Mouse (Mus musculus): ENCODE data around the gene March9.

Gene March9

DNA sequence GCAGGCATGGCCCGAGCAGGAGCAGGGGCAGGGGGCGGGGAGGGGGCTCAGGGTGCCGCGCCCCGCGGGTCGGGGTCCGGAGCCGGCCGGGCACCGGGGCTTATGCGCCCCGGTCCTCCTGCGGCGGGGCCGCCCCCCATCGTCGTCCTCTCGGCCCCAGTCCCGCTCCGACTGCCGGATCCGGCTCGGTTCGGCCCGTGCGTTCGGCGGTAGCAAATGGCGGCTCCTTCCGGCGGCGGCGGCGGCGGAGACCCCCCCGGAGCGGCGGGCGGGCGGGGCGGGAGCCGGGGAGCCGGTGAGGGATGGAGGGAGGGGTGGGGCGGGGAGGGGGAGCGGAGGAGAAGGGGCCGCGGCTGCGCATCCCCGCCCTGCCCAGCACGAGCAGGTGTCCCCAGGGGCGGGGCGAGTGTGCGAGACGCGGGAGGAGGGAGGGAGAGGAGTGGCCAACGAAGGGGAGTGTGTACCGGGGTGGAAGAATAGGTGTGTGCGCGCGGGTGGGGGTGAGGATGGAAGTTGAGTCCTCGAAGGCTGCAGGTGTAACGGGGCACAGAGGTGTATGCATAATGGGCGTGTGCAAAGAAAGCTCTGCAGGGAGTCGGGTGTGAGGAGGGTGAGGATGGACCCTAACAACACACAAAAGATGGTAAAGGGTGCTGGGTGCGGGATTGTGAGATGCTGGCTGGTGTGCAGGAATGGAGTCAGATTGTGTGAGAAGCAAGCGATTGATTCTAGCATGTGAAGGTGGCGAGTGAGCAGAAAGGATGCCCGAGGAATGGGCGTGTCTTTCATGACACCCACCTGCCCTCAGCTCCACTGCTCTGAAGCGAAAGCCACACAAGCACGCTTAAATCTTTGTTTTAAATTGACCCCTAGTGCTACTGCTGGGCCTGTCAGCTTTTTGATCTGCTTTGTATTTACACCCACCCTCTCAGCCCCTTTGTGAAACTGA, at the start of gene March9:
TSS of gene March9 (minus strand) at position 217 of the 949 bp plus-strand sequence.
- DNase-seq (ENCODE audit: low spot score in 2 of 2): peak; percentile 78 to 80

DNA sequence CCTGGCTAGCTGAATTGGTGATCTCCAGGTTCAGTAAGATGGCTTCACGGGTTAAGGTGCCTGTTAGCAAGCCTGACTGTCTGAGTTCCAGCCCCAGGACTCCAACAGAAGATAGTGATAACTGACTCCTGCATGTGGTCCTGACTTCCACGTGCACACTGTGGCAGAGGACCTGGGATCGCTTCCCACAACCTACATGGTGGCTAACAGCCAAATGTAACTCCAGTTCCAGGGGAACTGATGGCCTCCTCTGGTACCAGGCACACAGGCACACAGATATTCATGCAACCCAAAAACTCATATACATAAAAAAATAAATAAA, 48.2 kb upstream of the March9 start:
- DNase-seq (ENCODE audit: low spot score in 2 of 2): no peak

DNA sequence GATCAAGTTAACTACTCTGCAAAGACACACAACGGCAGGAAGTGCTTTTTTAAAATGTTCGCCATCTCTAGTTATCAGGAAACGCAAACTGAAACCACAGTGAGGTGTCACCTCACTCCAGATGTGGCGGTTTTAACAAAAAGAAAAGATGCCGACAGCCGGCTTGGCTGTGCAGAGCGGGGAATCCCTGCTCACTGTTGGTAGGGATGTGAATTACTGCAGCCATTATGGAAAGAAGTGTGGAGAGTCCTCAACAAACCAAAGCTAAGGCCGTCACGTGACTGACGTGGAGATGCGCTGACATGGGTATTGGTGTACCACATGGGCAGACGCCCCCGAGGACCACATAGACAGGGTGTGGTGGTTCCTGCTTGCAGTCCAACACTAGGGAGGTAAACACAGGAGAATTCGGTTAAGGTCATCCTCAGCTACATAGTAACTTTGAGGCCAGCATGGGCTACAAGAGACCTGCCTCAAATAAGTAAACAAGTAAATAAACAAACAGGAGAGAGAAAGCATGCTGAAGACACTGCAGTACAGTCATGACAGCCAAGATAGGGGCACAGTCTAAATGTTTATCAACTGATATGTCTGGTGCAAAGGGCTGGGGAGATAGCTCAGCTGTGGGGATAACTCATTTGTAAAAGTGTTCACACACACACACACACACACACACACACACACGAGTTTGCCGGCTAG, 47.7 kb upstream of the March9 start:
- no peak for DNase-seq (ENCODE audit: low spot score in 2 of 2)

DNA sequence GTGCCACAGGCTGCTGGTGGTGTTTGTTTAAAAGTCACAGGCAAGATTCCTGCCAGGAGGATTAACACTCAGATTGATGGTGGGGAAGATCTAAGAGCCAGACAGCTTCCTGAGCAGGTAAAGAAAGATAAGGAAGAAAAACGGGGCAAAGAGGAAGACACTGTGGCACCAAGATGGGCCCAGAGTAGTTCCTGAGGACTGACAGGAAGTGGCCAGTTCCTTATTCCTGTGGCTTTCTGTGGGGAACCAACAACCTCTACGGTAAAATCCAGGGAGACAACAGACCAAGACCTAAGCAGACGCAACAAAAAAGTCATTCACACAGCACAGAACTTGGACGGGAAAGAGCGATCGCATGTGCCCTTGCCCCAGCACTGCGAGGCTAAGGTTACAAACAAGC, 43.6 kb upstream of the March9 start:
- no peak for DNase-seq (ENCODE audit: low spot score in 2 of 2)

DNA sequence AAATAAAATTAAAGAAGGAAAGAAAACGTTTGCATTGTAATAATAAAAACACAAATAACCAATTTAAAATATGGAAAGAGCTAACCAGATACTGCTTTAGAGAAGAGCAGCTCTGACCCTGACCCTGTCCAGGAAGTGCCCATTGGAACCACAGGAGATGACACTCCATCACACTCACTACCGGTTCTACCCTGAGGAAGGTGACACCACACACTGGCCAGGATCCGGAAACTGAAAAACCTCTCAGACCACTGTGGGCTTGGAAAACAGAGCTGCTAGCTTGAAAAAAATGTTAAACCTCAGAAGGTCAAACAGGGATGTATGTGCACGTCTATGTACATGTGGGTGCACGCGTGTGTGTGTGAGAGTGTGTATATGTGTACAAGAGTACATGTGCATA, 41.2 kb upstream of the March9 start:
- no peak for DNase-seq (ENCODE audit: low spot score in 2 of 2)

DNA sequence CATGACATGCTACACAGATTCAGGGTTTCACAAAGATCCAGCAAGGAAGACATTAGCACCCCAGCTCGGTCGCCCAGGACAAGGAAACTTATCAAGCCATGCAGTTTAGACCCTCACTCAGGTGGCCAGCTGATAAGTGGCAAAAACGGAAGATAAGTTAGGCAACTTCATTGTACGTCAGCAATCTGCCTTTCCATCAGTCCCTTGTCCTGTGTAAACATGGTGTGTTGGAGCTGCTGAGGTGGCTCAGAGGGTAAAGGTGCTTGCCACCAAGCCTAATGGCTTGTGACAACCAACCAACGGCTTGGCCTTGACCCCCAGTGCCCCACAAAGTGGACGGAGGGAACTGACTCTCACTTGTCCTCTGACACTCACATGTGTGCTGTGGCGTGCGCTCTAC, 40.4 kb upstream of the March9 start:
- no peak for DNase-seq (ENCODE audit: low spot score in 2 of 2)

DNA sequence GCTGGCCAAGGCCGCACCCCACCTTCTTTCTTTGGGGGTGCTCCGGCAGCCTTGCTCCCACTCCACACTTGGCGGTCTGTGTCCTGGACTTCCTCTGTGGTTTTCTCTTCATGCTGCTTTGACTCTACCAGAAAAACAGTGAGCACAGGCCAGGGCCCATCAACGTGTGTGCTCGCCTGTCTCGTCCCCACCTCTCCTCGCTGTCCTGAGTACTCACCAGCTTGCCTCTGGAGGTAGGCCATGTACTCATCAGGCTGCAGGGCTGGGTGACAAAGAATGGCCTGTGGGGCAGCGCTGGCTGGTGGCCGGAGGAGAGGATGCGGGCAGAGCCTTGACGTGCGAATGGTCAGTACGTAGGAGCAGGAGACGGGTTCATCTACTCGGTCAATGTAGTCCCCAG, 39.9 kb upstream of the March9 start:
- DNase-seq (ENCODE audit: low spot score in 2 of 2): no peak

DNA sequence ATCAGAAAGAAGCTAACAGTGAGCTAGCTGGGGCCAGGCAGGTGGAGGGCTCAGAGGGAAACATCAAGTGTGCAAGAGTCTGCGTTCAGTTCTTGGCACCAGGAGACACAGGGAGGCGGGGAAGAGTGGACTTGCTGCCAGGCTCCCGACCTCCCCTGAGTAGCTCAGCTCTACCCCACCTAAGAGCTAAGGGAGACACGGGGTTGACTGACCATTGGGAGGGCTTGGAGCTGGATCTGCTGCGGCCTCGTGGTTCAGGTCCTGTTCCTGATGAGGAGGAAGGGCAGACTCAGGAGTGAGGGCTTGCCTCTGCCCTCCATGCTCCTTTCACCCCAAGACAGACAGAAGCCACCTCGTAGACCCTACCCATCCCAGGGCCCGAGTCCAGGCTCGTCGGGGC, 39.2 kb upstream of the March9 start:
- DNase-seq (ENCODE audit: low spot score in 2 of 2): no peak

DNA sequence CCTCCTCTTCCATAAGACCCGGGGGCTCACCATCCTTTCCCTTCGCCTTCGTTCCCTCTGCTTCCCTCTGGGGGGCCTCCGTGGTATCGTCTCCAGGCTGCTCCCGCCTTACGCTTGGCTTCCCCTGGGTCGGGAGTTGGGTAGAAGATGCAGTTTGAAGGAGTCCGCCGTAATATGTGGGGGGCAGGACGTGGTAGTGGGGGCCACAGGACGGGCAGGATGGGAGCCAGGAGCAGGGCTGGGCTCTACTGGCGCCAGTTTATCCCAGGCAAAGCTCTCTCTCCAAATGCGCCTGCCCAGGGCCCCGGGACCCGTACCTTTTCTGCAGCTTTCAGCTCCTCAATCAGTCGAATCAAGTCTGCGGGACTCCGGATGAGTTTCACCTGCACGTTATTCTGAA, 38.5 kb upstream of the March9 start:
- DNase-seq (ENCODE audit: low spot score in 2 of 2): no peak

DNA sequence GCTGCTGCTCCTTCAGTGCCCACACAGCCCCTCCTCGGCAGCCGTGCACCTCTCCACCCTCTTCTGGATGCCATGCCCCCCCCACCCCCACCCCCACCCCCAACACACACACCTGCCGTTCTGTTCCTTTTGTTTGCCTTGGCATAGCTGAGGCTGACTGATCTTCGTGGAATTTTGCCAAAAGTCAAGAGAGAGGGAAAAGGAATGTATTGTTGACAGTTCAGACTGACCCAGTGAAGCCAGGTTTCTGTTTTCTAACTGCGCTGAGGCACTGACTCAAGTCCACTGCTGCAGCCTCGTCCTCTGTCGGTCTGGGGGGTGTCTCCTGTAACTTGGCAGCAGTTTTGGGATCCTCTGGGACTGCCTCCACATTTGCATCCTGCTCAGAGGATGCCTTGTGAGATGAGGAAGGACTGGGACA, 34.4 kb upstream of the March9 start:
- no peak for DNase-seq (ENCODE audit: low spot score in 2 of 2)

DNA sequence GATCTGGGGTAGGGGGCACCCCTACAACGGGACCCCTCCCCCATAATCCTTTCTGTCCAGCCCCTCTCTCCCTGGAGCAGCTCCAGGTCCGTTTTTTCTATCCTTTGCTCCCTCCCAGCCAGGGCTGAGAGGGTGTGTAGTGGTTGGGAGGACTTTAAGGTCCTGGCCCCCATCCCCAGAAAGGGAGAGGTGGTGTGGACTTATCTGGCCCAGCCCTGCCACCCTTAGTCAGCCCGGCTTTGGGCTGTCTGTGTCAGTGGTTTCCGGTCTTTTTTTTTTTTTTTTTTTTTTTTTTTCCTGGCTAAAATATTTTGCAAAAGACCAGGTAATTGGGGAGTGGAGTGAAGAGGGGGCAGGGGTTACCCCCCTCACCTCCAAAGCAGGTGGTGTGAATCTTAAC, 32.8 kb upstream of the March9 start:
- DNase-seq (ENCODE audit: low spot score in 2 of 2): no peak

DNA sequence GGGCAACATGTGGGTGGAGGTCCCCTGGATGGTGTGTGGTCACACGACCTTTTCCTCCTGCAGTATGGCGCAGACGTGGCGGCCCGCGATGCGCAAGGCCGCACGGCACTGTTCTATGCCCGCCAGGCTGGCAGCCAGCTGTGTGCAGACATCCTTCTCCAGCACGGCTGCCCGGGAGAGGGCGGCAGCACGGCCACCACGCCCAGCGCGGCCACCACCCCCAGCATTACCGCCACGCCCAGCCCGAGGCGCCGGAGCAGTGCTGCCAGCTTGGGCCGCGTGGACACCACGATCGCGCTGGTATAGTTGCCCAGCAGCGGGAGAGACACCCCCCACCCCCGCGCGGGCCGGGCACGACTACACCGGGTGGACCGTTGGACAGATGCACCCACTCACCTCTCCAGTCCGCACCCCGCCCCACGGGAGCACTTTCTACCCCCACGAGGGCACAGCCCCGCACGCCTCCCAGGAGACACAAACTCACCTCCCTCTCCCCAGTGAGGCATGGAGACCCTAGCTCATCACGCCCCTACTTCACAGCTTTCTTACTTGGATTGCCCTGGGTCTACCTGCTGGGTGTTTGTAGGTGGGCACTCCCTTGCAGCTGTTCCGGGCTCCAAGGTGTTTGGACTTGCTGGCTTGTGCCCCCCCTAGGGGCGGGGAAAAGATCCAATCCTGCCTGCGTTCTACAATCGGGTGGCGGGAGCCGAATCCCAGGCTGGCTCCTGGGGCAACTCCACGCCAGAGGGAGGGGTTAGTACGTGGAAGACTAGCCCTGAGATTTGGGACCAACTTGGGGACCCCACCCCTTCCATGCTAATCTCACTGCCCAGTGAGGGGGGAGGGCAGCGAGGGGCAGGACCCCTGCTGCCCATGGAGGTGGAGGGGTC, 31.8 kb upstream of the March9 start:
- no peak for DNase-seq (ENCODE audit: low spot score in 2 of 2)

DNA sequence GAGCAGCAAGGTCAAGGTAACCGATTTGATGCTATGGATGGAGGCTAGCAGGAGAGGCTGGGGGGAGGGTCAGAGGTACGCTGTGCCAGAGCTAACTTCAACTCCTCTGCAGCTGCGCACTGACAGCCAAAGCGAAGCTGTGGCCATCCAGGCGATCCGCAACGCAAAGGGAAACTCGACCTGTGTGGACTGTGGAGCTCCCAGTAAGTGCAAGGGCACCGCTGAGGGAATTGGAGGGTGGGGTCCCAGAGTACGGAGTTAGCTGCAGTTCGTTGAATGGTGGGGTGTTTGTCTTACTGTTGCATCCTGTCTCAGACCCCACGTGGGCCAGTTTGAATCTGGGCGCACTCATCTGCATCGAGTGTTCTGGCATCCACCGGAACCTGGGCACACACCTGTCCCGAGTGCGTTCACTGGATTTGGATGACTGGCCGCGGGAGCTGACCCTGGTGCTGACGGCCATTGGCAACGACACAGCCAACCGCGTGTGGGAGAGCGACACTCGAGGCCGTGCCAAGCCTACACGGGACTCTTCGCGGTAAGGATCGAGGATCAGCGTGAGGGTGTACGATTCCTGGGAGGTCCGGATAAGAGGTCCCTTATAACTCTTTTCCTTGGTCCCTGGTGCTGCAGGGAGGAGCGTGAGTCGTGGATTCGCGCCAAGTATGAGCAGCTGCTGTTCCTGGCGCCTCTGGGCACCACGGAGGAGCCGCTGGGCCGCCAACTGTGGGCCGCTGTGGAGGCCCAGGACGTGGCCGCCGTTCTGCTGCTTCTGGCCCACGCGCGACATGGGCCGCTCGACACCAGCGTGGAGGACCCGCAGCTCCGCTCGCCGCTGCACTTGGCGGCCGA, 30.8 kb upstream of the March9 start:
- DNase-seq (ENCODE audit: low spot score in 2 of 2): no peak

DNA sequence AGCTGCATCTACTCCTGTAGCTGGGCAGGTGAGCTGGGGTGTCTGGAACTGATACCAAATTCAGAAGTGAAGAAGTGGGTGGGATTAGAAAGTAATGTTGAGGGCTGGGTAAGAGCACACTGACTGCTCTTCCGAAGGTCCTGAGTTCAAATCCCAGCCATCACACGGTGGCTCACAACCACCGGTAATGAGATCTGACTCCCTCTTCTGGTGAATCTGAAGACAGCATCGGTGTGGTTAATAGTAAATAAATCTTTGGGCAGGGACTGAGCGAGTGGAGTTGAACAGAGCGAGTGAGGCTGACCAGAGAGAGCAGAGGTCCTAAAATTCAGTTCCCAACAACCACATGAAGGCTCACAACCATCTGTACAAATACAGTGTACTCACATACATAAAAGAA, 25.6 kb upstream of the March9 start:
- DNase-seq (ENCODE audit: low spot score in 2 of 2): no peak

DNA sequence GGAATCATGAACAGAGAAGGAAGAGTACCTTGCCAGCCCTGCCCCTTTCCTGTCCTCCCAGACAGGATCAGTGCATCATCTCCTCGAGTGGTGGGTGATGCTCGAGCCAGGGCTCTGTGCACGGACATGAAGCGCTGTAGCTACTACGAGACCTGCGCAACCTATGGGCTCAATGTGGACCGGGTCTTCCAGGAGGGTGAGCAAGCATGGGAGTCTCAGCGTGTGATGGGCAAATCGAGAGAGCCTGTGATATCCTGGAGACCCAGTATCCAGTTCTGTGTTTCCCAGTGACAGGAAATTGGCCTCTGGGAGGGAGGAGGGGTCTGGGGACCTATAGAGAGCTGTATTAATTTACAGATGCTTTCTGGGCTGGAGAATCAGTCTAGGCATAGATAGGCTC, 25.1 kb upstream of the March9 start:
- no peak for DNase-seq (ENCODE audit: low spot score in 2 of 2)

DNA sequence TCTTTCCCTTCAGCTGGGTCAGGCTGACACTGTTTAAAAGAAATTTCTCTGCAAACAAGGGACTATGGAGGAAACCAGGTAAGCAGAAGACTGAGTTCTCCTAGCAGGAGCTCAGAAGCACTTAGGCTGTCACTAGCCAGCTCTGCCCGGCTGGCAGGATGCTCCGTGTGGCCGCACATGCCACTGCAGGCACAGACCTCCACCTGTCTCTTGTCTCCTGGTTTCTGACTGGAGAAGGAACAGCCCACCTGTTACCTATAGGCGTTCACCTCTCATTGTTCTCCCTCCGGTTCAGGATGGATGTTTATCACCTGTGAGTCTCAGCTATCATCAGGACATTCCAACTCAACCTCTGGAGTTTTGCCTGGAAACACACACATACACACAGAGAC, 23.9 kb upstream of the March9 start:
- no peak for DNase-seq (ENCODE audit: low spot score in 2 of 2)

DNA sequence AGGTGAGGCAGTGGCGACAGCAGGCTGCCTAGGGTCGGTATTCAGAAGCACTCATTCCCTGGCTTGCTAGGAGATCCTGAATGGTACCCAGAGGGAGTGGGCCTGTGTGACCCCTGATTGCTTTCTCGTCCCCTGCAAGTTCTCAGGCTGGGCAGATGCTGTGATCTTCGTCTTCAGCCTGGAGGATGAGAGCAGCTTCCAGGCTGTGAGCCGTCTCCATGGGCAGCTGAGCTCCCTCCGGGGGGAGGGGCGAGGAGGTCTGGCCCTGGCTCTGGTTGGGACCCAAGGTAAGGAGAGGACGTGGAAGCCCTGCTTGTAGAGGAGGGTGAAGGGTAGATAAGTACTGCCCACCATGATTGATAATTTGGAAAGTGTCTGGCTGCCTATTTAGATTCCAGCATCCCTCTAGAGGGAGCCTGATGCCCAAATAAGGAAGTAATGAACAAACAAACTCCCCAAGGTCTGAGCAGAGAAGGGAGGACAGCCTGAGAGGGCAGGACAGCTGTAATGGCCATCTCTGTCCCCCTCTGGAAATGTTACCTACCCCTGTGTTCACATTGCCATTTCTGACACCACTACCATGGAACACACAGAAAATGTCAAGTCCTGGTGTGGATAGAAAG, 23.4 kb upstream of the March9 start:
- no peak for DNase-seq (ENCODE audit: low spot score in 2 of 2)

DNA sequence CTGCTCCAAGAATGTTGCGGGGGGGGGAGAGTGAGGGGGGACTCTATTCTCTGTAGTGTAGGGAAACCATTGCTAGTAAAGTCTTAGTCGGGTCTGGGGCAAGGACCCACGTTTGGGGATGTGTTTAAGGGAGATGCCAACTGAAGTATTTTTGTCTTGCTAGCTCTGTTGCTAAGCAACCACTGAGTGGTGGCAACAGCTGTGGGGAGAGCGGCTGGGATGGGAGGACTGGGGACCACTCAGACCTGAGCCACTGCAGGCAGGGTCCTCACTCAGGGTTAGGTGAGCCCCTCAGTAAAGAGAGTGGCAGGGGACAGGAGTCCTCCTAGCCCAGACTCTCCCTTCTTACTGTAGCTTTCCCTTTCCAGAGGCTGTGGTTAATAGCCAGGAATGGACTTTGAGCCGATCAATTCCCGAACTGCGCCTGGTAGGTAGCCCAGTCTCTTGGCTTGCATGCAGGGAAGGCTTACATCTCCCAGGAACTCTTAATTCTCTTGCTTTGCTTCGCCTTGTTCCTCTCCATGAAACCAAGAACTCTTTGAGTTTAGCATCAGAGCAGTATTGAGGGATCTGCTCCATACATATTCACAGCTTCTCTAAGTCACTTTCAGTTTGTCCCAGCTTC, 22.1 kb upstream of the March9 start:
- no peak for DNase-seq (ENCODE audit: low spot score in 2 of 2)

DNA sequence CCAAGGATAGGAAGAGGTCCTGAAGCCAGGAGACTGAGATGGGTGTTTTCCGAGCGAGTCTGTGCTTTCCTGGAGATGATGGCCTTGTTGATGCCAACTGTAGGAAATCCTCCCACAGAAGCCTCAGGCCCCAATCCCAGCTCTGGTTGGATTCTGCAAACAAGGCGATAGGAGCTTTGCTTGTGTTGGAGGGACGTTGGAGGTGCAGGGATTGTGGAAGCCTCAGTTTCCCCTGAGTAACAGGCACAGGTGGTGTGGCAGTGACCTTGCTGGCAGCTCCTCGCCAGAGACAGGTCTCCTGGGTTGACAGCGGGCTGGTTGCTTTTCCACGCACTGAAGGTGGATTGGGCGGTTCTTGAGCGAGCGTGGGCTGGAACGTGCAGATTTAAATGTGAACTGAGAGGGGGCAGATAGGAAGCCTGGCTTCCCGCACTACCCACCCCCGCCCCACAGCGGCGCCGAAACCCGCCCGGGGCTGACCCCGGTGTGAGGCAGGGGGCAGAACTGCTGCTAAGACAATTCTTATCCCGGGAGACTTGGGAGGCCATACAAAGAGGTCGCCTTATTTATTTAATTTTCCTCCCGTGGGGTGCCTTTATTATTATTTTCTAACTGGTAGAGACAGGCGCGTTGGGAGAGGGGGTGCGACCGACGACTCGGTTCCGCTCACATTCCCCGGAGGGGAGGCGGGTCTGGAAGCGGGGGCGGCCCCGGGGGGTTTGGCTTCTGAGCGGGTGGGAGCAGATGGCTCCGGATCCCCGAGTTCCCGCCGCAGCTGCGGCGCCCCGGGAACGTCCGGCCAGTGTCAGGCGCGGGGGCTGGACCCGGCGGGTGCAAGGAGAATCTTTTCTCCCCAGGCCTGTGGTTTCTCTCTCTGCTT, 21.2 kb upstream of the March9 start:
- no peak for DNase-seq (ENCODE audit: low spot score in 2 of 2)

All from frontal cortex, postnatal 10 days (tissue).